Mouse (Mus musculus) lung, postnatal 0 days (tissue): Measurements from ENCODE around the gene Gm11639. TPM values are rescaled to one million over a fixed set of nuclear protein-coding genes. Genes with fewer than 3 reads are reported as not detected.

Experiments
- ATAC-seq: fragments of 200-750 bp; cut with Nextera tagmentation; 2 replicates; pipeline ENCODE4 v1.8.0; 2017; ENCODE audit warnings: moderate library complexity
- DNase-seq: peaks from one replicate; pipeline ENCODE4 v3.0.0-alpha.2; 2016; ENCODE audit warnings: low spot score
- H3K27ac ChIP-seq: fragments of 300-500 bp; sonication (generic); 2 replicates; pipeline ENCODE4 v1.5.1; 2014; ENCODE audit warnings: antibody characterized with exemption, mild to moderate bottlenecking, low read length, mixed read lengths
- H3K27me3 ChIP-seq: fragments of 300-500 bp; sonication (generic); replicated peaks from 2 replicates; pipeline ENCODE4 v1.6.1; 2014; ENCODE audit warnings: low read length, mixed read lengths; ENCODE audit not compliant: insufficient read depth
- H3K36me3 ChIP-seq: fragments of 300-500 bp; sonication (generic); 2 replicates; pipeline ENCODE4 v1.6.1; 2014; ENCODE audit warnings: low read length, mixed read lengths; ENCODE audit not compliant: insufficient read depth
- H3K4me1 ChIP-seq: fragments of 300-500 bp; sonication (generic); 2 replicates; pipeline ENCODE4 v1.6.1; 2014; ENCODE audit warnings: antibody characterized with exemption, low read depth, low read length, mixed read lengths; ENCODE audit not compliant: insufficient read depth
- H3K4me2 ChIP-seq: fragments of 300-500 bp; sonication (generic); replicated peaks from 2 replicates; pipeline ENCODE4 v1.6.1; 2014; ENCODE audit warnings: low read depth, mild to moderate bottlenecking, low read length, moderate library complexity, mixed read lengths
- H3K4me3 ChIP-seq: fragments of 300-500 bp; sonication (generic); 2 replicates; pipeline ENCODE4 v1.5.1; 2014; ENCODE audit warnings: low read depth, low read length
- H3K9ac ChIP-seq: fragments of 300-500 bp; sonication (generic); replicated peaks from 2 replicates; pipeline ENCODE4 v1.6.1; 2014; ENCODE audit warnings: low read depth, mild to moderate bottlenecking
- H3K9me3 ChIP-seq: fragments of 300-500 bp; sonication (generic); 2 replicates; pipeline ENCODE4 v1.6.1; 2016; ENCODE audit warnings: low read length, mixed read lengths
- CTCF ChIP-seq: IDR thresholded peaks from 2 replicates; pipeline ENCODE4 v1.5.1; 2016; ENCODE audit warnings: antibody characterized with exemption, mild to moderate bottlenecking
- EP300 ChIP-seq: IDR thresholded peaks from 2 replicates; pipeline ENCODE4 v1.6.1; 2016; ENCODE audit warnings: antibody characterized with exemption, mild to moderate bottlenecking, control low read depth
- WGBS: fragments of 180-500 bp; shearing (Covaris S2); extraction: QIAGEN DNeasy Blood & Tissue Kit; methylation state at CpG from one replicate; pipeline ENCODE4 v1.1.7; 2014; 5-methylcytosine and 5-hydroxymethylcytosine counted together
- polyA plus RNA-seq: library from polyadenylated mRNA; unstranded; fragments of >200 nt; fragmentation: Nextera tagmentation; extraction: Ambion mirVana; gene quantifications from 2 replicates; pipeline ENCODE4 v1.2.1, GENCODE M21; 2015

Gm11639 gene
- polyA plus RNA-seq, 1 experiment from 2014 or later = 0.01 TPM

- TF ChIP-seq CTCF (peak; percentile 43), EP300 (no peak)
- H3K9ac ChIP-seq = no peak overlapping the region
- 68% methylated on average over 11 of the region's 11 CpGs for WGBS
- H3K4me1 ChIP-seq = no peaks in the 10 kb centered on the region
- H3K36me3 ChIP-seq = peaks cover 6% of the 10 kb centered on the region; the same call in 1 of the 2 replicates
- ATAC-seq (peak; percentile 16; the same call in 1 of the 2 replicates), DNase-seq (peak; percentile 61)
- no peaks in the 10 kb centered on the region for H3K9me3 ChIP-seq
- no peak overlapping the region for H3K4me2 ChIP-seq
- no peak overlapping the region for H3K4me3 ChIP-seq
- H3K27ac ChIP-seq = no peak overlapping the region
- no peaks in the 10 kb centered on the region for H3K27me3 ChIP-seq
These were observed 459.2 kb downstream of the Gm11639 start for GRCm38 (mm10) chr11:105144508-105145210.

GRCm38 (mm10) chr11:105145211-105145610, 459.7 kb downstream of the Gm11639 start:
- ATAC-seq (peak; percentile 54), DNase-seq (peak; percentile 53)
- no peak for TF ChIP-seq CTCF
- no peak for TF ChIP-seq EP300
- Histone ChIP-seq H3K9me3 (no peaks in the 10 kb centered on the region), H3K4me3 (no peak overlapping the region), H3K4me1 (no peaks in the 10 kb centered on the region), H3K27me3 (no peaks in the 10 kb centered on the region), H3K4me2 (no peak overlapping the region), H3K27ac (no peak overlapping the region), H3K9ac (no peak overlapping the region), H3K36me3 (peaks cover under 1% of the 10 kb centered on the region; the same call in 1 of the 2 replicates)
- WGBS = 68% methylated on average over 10 of the region's 10 CpGs

- TF ChIP-seq CTCF (no peak), EP300 (no peak)
- ATAC-seq (no peak), DNase-seq (no peak)
- H3K9ac ChIP-seq = no peak within 1 kb of the TSS
- no peaks in the 10 kb centered on the region for H3K27me3 ChIP-seq
- 79% methylated on average over 3 of the region's 3 CpGs for WGBS
- H3K36me3 ChIP-seq = no peaks in the 10 kb centered on the region
- H3K9me3 ChIP-seq = no peaks in the 10 kb centered on the region
- H3K4me2 ChIP-seq = no peak within 1 kb of the TSS
- no peak within 1 kb of the TSS for H3K4me3 ChIP-seq
- no peaks in the 10 kb centered on the region for H3K4me1 ChIP-seq
- no peak within 1 kb of the TSS for H3K27ac ChIP-seq
These were observed 461.1 kb downstream of the Gm11639 start, which contains the start of gene Gm10842 for GRCm38 (mm10) chr11:105146593-105146992. Gene Gm10842 (plus strand): TSS chr11:105146893.

GRCm38 (mm10) chr11:105149353-105149752, 463.8 kb downstream of the Gm11639 start:
- no peak overlapping the region for H3K9ac ChIP-seq
- peaks cover 9% of the 10 kb centered on the region for H3K4me1 ChIP-seq
- TF ChIP-seq CTCF (no peak), EP300 (no peak)
- H3K4me3 ChIP-seq = no peak overlapping the region
- no peaks in the 10 kb centered on the region for H3K9me3 ChIP-seq
- WGBS = 69% methylated on average over 3 of the region's 3 CpGs
- DNase-seq (peak; percentile 24), ATAC-seq (no peak)
- no peak overlapping the region for H3K4me2 ChIP-seq
- H3K27ac ChIP-seq = no peak overlapping the region
- no peaks in the 10 kb centered on the region for H3K27me3 ChIP-seq
- H3K36me3 ChIP-seq = no peaks in the 10 kb centered on the region

GRCm38 (mm10) chr11:105149766-105150165, 464.3 kb downstream of the Gm11639 start:
- TF ChIP-seq EP300 (no peak), CTCF (no peak)
- H3K27me3 ChIP-seq = no peaks in the 10 kb centered on the region
- peaks cover 9% of the 10 kb centered on the region for H3K4me1 ChIP-seq
- 83% methylated on average over 1 of the region's 1 CpGs for WGBS
- no peak overlapping the region for H3K4me3 ChIP-seq
- H3K36me3 ChIP-seq = no peaks in the 10 kb centered on the region
- no peaks in the 10 kb centered on the region for H3K9me3 ChIP-seq
- no peak overlapping the region for H3K4me2 ChIP-seq
- ATAC-seq (no peak), DNase-seq (no peak)
- no peak overlapping the region for H3K27ac ChIP-seq
- no peak overlapping the region for H3K9ac ChIP-seq

- TF ChIP-seq CTCF (no peak), EP300 (no peak)
- Histone ChIP-seq H3K36me3 (no peaks in the 10 kb centered on the region), H3K9ac (no peak overlapping the region), H3K27me3 (no peaks in the 10 kb centered on the region), H3K4me1 (peaks cover 9% of the 10 kb centered on the region), H3K4me3 (no peak overlapping the region), H3K9me3 (no peaks in the 10 kb centered on the region), H3K27ac (no peak overlapping the region), H3K4me2 (no peak overlapping the region)
- DNase-seq (no peak), ATAC-seq (no peak)
- WGBS = 58% methylated on average over 4 of the region's 4 CpGs
These were observed 465.2 kb downstream of the Gm11639 start for GRCm38 (mm10) chr11:105150691-105151090.
